Mouse (Mus musculus) stomach, embryonic 16.5 days (tissue): ENCODE results near the gene Ppp1r12a. TPM values are rescaled to one million over a fixed set of nuclear protein-coding genes. Genes with fewer than 3 reads are reported as not detected.
"Not testable (repeated sequence)": the region's sequence is repeated elsewhere in the genome, so short reads cannot be mapped to it uniquely, and the experiment has no call there.

ENCODE experiments used
- ATAC-seq: fragments of 200-750 bp; cut with Nextera tagmentation; 2 replicates; pipeline ENCODE4 v1.8.0; 2017; ENCODE audit warnings: moderate number of reproducible peaks, moderate TSS enrichment; ENCODE audit not compliant: insufficient read depth, low FRiP score
- H3K27ac ChIP-seq: fragments of 300-500 bp; sonication (generic); 2 replicates; pipeline ENCODE4 v1.5.1; 2014; ENCODE audit warnings: low read length
- H3K27me3 ChIP-seq: fragments of 300-500 bp; sonication (generic); 2 replicates; pipeline ENCODE4 v1.6.1; 2014; ENCODE audit warnings: low read length, control low read depth, mixed read lengths; ENCODE audit not compliant: control insufficient read depth, insufficient read depth
- H3K36me3 ChIP-seq: fragments of 300-500 bp; sonication (generic); 2 replicates; pipeline ENCODE4 v1.6.1; 2014; ENCODE audit warnings: low read length; ENCODE audit not compliant: control insufficient read depth, insufficient read depth
- H3K4me1 ChIP-seq: fragments of 300-500 bp; sonication (generic); 2 replicates; pipeline ENCODE4 v1.6.1; 2014; ENCODE audit warnings: low read length, control low read depth, mixed read lengths; ENCODE audit not compliant: control insufficient read depth, insufficient read depth
- H3K4me2 ChIP-seq: fragments of 300-500 bp; sonication (generic); 2 replicates; pipeline ENCODE4 v1.6.1; 2014; ENCODE audit warnings: low read depth, low read length, mixed read lengths
- H3K4me3 ChIP-seq: fragments of 300-500 bp; sonication (generic); replicated peaks from 2 replicates; pipeline ENCODE4 v1.5.1; 2014; ENCODE audit warnings: mild to moderate bottlenecking, low read length
- H3K9ac ChIP-seq: fragments of 300-500 bp; sonication (generic); 2 replicates; pipeline ENCODE4 v1.6.1; 2014; ENCODE audit warnings: low read length
- H3K9me3 ChIP-seq: fragments of 300-500 bp; sonication (generic); replicated peaks from 2 replicates; pipeline ENCODE4 v1.6.1; 2016; ENCODE audit warnings: low read length, control low read depth; ENCODE audit not compliant: control insufficient read depth
- WGBS: fragments of 180-500 bp; shearing (Covaris S2); extraction: QIAGEN DNeasy Blood & Tissue Kit; methylation state at CpG from one replicate; pipeline ENCODE4 v1.1.7; 2014; 5-methylcytosine and 5-hydroxymethylcytosine counted together
- polyA plus RNA-seq: library from polyadenylated mRNA; unstranded; fragments of >200 nt; fragmentation: Nextera tagmentation; extraction: Ambion mirVana; gene quantifications from 2 replicates; pipeline ENCODE4 v1.2.1, GENCODE M21; 2015

The Ppp1r12a gene
- polyA plus RNA-seq, 1 experiment from 2014 or later = 104 TPM

GRCm38 (mm10) chr10:108260931-108261330 lies 98.9 kb downstream of the Ppp1r12a start:
- Histone ChIP-seq H3K27me3 (no peaks in the 10 kb centered on the region), H3K27ac (no peak overlapping the region), H3K9ac (no peak overlapping the region), H3K36me3 (peaks cover 6% of the 10 kb centered on the region), H3K9me3 (no peaks in the 10 kb centered on the region), H3K4me2 (no peak overlapping the region), H3K4me1 (no peaks in the 10 kb centered on the region), H3K4me3 (no peak overlapping the region)
- ATAC-seq = no peak
- 80% methylated on average over 10 of the region's 10 CpGs for WGBS

- Histone ChIP-seq H3K27me3 (no peaks in the 10 kb centered on the region), H3K36me3 (peaks cover 9% of the 10 kb centered on the region), H3K9me3 (no peaks in the 10 kb centered on the region), H3K27ac (no peak overlapping the region), H3K9ac (no peak overlapping the region), H3K4me1 (no peaks in the 10 kb centered on the region), H3K4me3 (no peak overlapping the region), H3K4me2 (no peak overlapping the region)
- no peak for ATAC-seq
- 95% methylated on average over 27 of the region's 27 CpGs for WGBS
Observed at GRCm38 (mm10) chr10:108264641-108265040, 102.6 kb downstream of the Ppp1r12a start.

- no peaks in the 10 kb centered on the region for H3K9me3 ChIP-seq
- ATAC-seq = no peak
- no peaks in the 10 kb centered on the region for H3K4me1 ChIP-seq
- peaks cover 20% of the 10 kb centered on the region; the same call in 1 of the 2 replicates for H3K36me3 ChIP-seq
- no peak overlapping the region for H3K4me2 ChIP-seq
- no peaks in the 10 kb centered on the region for H3K27me3 ChIP-seq
- 86% methylated on average over 7 of the region's 7 CpGs for WGBS
- H3K9ac ChIP-seq = no peak overlapping the region
- H3K4me3 ChIP-seq = no peak overlapping the region
- H3K27ac ChIP-seq = no peak overlapping the region
Observed at GRCm38 (mm10) chr10:108271201-108271600, 109.2 kb downstream of the Ppp1r12a start.

- peaks cover 10% of the 10 kb centered on the region; the same call in 1 of the 2 replicates for H3K36me3 ChIP-seq
Observed at GRCm38 (mm10) chr10:108276678-108277077, 114.7 kb downstream of the Ppp1r12a start.

GRCm38 (mm10) chr10:108277198-108277597 lies 115.2 kb downstream of the Ppp1r12a start:
- Histone ChIP-seq H3K27ac (no peak overlapping the region), H3K9me3 (no peaks in the 10 kb centered on the region), H3K9ac (no peak overlapping the region), H3K36me3 (peaks cover 10% of the 10 kb centered on the region; the same call in 1 of the 2 replicates), H3K4me1 (no peaks in the 10 kb centered on the region), H3K4me3 (no peak overlapping the region), H3K27me3 (no peaks in the 10 kb centered on the region), H3K4me2 (no peak overlapping the region)
- no peak for ATAC-seq
- 59% methylated on average over 7 of the region's 7 CpGs for WGBS

More at GRCm38 (mm10) chr10:108276678-108277077, 114.7 kb downstream of the Ppp1r12a start:
- Histone ChIP-seq H3K27me3 (no peaks in the 10 kb centered on the region), H3K9me3 (no peaks in the 10 kb centered on the region), H3K4me2 (no peak overlapping the region), H3K4me3 (no peak overlapping the region), H3K27ac (no peak overlapping the region), H3K4me1 (no peaks in the 10 kb centered on the region), H3K9ac (no peak overlapping the region)
- no peak for ATAC-seq
- WGBS = 88% methylated on average over 6 of the region's 6 CpGs

- not testable (repeated sequence) for H3K4me3 ChIP-seq, H3K9me3 ChIP-seq, H3K4me2 ChIP-seq, H3K4me1 ChIP-seq, ATAC-seq, H3K9ac ChIP-seq, H3K36me3 ChIP-seq, H3K27me3 ChIP-seq, H3K27ac ChIP-seq
- 100% methylated on average over 2 of the region's 5 CpGs for WGBS
Observed at GRCm38 (mm10) chr10:108281099-108281498, 119.1 kb downstream of the Ppp1r12a start.

- no peak overlapping the region for H3K4me3 ChIP-seq
- no peaks in the 10 kb centered on the region for H3K9me3 ChIP-seq
- H3K27ac ChIP-seq = no peak overlapping the region
- no peaks in the 10 kb centered on the region for H3K4me1 ChIP-seq
- no peak overlapping the region for H3K4me2 ChIP-seq
- H3K9ac ChIP-seq = no peak overlapping the region
- no peak for ATAC-seq
- H3K27me3 ChIP-seq = no peaks in the 10 kb centered on the region
- 87% methylated on average over 6 of the region's 6 CpGs for WGBS
- H3K36me3 ChIP-seq = no peaks in the 10 kb centered on the region; the same call in 1 of the 2 replicates
Observed at GRCm38 (mm10) chr10:108282351-108282750, 120.4 kb downstream of the Ppp1r12a start.

- no peak overlapping the region for H3K27ac ChIP-seq
- no peak for ATAC-seq
- WGBS = 89% methylated on average over 2 of the region's 2 CpGs
- no peaks in the 10 kb centered on the region for H3K27me3 ChIP-seq
- no peaks in the 10 kb centered on the region for H3K36me3 ChIP-seq
- no peaks in the 10 kb centered on the region for H3K9me3 ChIP-seq
- no peak overlapping the region for H3K9ac ChIP-seq
- H3K4me2 ChIP-seq = no peak overlapping the region
- no peaks in the 10 kb centered on the region for H3K4me1 ChIP-seq
- no peak overlapping the region for H3K4me3 ChIP-seq
Observed at GRCm38 (mm10) chr10:108283418-108283817, 121.4 kb downstream of the Ppp1r12a start.

- Histone ChIP-seq H3K36me3 (no peaks in the 10 kb centered on the region), H3K27ac (no peak overlapping the region), H3K4me3 (no peak overlapping the region), H3K27me3 (no peaks in the 10 kb centered on the region), H3K9me3 (no peaks in the 10 kb centered on the region), H3K4me1 (no peaks in the 10 kb centered on the region), H3K4me2 (no peak overlapping the region), H3K9ac (no peak overlapping the region)
- 78% methylated on average over 4 of the region's 4 CpGs for WGBS
- no peak for ATAC-seq
Observed at GRCm38 (mm10) chr10:108283837-108284236, 121.8 kb downstream of the Ppp1r12a start.

GRCm38 (mm10) chr10:108284445-108284844 lies 122.5 kb downstream of the Ppp1r12a start:
- no peaks in the 10 kb centered on the region for H3K36me3 ChIP-seq
- no peaks in the 10 kb centered on the region for H3K4me1 ChIP-seq
- H3K27ac ChIP-seq = no peak overlapping the region
- no peak overlapping the region for H3K4me3 ChIP-seq
- no peak overlapping the region for H3K9ac ChIP-seq
- no peaks in the 10 kb centered on the region for H3K9me3 ChIP-seq
- no peak overlapping the region for H3K4me2 ChIP-seq
- ATAC-seq = no peak
- H3K27me3 ChIP-seq = no peaks in the 10 kb centered on the region
- 89% methylated on average over 4 of the region's 4 CpGs for WGBS
